9 mouse cellular contexts compared by ENCODE assay signal in the genomic region with DNA sequence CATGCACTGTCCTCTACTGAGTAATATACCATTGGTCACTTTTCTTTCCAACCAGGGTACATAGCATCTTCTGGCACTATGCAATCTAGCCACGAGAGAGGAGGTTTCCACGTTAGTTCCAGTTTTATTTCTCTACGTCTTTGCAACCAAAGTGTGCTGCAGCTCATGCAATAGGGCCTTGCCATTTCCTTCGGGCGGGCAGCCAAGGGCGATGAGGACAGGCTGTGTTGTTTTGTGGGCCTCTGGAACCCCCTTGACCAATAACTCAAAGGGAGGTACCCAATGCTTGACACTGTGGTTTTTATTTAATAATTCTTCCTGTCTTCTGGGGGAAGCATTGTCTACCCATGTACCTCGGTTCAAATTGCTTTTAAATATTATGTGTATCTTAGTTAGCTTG.
"Had no signal": no experiment of that assay in that cellular context is flagged by ENCODE, and none has a peak within 500 bp of the region (broad histone marks: within the 10 kb centered on the region; RNA-seq: fewer than 3 reads in every experiment).

No protein-coding gene starts in this region.

- ATAC-seq: lung, postnatal 0 days; midbrain, embryonic 15.5 days had no signal

- DNase-seq: lung, adult 18-20 months; lung, postnatal 14 days; lung, postnatal 4 days; right cerebral cortex, postnatal 14 days; thymus, adult 2 months; thymus, postnatal 25 days; thymus, postnatal 4 days had no signal
